ENCODE assay signal across 8 mouse cellular contexts in the genomic region with DNA sequence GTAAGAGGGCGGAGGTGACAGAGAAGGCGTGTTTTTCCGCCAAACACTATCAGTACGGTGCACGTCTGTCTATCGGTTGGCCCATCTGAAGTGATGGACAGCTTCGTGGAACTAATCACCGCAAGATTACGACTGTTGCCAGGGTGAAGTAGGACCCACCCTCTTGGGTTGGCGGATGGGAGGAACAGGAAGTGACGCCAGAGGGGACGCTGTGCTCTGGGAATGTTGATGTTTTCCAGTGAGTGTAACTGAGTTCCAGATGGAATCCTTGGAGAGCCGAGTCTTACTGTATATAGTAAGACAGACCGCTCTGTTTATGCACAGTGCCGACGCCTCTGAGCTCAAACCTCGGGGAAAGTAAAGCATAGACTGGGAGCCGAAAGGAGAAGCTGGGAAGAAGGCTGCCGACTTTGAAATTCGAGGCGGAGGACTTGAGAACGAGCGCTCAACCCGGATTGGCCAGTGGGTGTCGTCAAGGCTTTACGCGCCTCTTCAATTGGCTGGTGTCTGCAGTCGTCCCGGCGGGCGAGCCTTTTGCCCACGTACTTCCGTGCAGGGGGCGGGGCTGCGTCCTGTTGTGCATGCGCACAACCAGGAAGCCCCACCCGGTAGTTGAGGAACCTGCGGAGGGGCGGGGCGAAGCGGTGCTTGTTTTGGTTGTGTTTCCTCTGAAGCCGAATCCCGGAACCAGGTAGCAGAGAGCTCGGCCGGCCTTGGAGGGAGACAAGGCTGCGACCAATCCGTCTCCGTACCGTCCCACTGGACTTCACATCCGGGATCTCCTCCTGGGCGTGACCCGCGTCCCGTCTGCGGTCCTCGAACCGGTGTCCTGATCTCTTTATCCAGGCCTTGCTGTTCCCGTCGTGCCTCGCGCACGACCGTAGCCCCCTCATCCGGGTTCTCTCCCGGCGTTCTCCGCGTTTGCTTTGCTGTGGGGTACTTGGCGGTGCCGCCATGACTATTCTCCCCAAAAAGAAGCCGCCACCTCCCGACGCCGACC. TPM values are rescaled to one million over a fixed set of nuclear protein-coding genes. Genes with fewer than 3 reads are reported as not detected.
DNase-seq lines count a peak whose midpoint lies in the region; ATAC-seq and TF ChIP-seq lines count a peak whose summit lies in the region.

Gene Otud5 (plus strand): TSS at position 202 of the 1,000 bp plus-strand sequence.

- peak in 1 of 2 experiments; percentile 64; a peak in 2 of 4 replicates for TF ChIP-seq EP300 in MEL (IDR thresholded peaks at IDR 0.05; ENCODE audit: low read depth in 1 of 2, low read length in 2 of 2)

- TF ChIP-seq CTCF in MEL (IDR thresholded peaks at IDR 0.05 in 2 of 3, conservative IDR thresholded peaks at IDR 0.05 in 1 of 3; ENCODE audit: control insufficient read depth in 1 of 3, insufficient read depth in 1 of 3, low read depth in 2 of 3, low read length in 3 of 3, poor library complexity in 1 of 3, severe bottlenecking in 1 of 3) = no peak
- no peak for TF ChIP-seq CTCF in cerebellum, adult 2 months (IDR thresholded peaks at IDR 0.05; ENCODE audit: borderline replicate concordance, insufficient read depth, low read depth, low read length)
- peak; percentile 8; the same call in 1 of the 2 replicates for TF ChIP-seq CTCF in forebrain, postnatal 0 days (IDR thresholded peaks at IDR 0.05; ENCODE audit: low read depth)

- 5% methylated on average over 69 of the region's 74 CpGs for WGBS in cerebellum, adult 2 months
- WGBS in forebrain, postnatal 0 days = 27% methylated on average over 73 of the region's 74 CpGs
- WGBS in lung, embryonic 15.5 days = 11% methylated on average over 72 of the region's 74 CpGs

- TF ChIP-seq RAD21 in MEL (IDR thresholded peaks at IDR 0.05; ENCODE audit: low read depth, low read length) = no peak

- peak within 1 kb of the TSS; percentile 70 to 90 for H3K4me3 ChIP-seq in MEL (ENCODE audit: control insufficient read depth in 1 of 2, insufficient read depth in 1 of 2, low read depth in 2 of 2, low read length in 2 of 2)
- H3K4me3 ChIP-seq in cerebellum, adult 2 months (replicated peaks; ENCODE audit: insufficient read depth, low read depth, low read length) = peak within 1 kb of the TSS; percentile 89
- peak within 1 kb of the TSS; percentile 58 for H3K4me3 ChIP-seq in forebrain, postnatal 0 days (ENCODE audit: low read depth, low read length)
- H3K4me3 ChIP-seq in lung, embryonic 15.5 days = peak within 1 kb of the TSS; percentile 72

- H3K9ac ChIP-seq in MEL (ENCODE audit: control insufficient read depth, low read depth, low read length, poor library complexity, severe bottlenecking) = peak within 1 kb of the TSS; percentile 91
- peak within 1 kb of the TSS; percentile 75 for H3K9ac ChIP-seq in forebrain, postnatal 0 days
- peak within 1 kb of the TSS; percentile 69 for H3K9ac ChIP-seq in lung, embryonic 15.5 days

- TF ChIP-seq POLR2A in MEL (IDR thresholded peaks at IDR 0.05; ENCODE audit: control insufficient read depth in 1 of 2, insufficient read depth in 1 of 2, low read depth in 1 of 2, low read length in 2 of 2, poor library complexity in 1 of 2) = peak in 1 of 2 experiments; percentile 74; a peak in 2 of 4 replicates
- peak; percentile 47; the same call in 1 of the 2 replicates for TF ChIP-seq POLR2A in cerebellum, adult 2 months (IDR thresholded peaks at IDR 0.05; ENCODE audit: borderline replicate concordance, insufficient read depth, low read length)

- no peaks in the 10 kb centered on the region for H3K9me3 ChIP-seq in MEL (replicated peaks; ENCODE audit: insufficient read depth, low read length)
- no peaks in the 10 kb centered on the region for H3K9me3 ChIP-seq in forebrain, postnatal 0 days (ENCODE audit: low read length)
- no peaks in the 10 kb centered on the region for H3K9me3 ChIP-seq in lung, embryonic 15.5 days

- H3K27ac ChIP-seq in MEL (ENCODE audit: control insufficient read depth, low read depth, low read length) = peak within 1 kb of the TSS; percentile 94
- peak within 1 kb of the TSS; percentile 82 for H3K27ac ChIP-seq in cerebellum, adult 2 months (ENCODE audit: insufficient read depth, low read length)
- peak within 1 kb of the TSS; percentile 91 for H3K27ac ChIP-seq in forebrain, postnatal 0 days (ENCODE audit: low read depth, low read length)
- H3K27ac ChIP-seq in lung, embryonic 15.5 days = peak within 1 kb of the TSS; percentile 95

- ATAC-seq in forebrain, postnatal 0 days = peak; percentile 96
- ATAC-seq in lung, embryonic 15.5 days (ENCODE audit: borderline replicate concordance, extremely low read depth, low FRiP score, low TSS enrichment) = peak; percentile 98

- H3K27me3 ChIP-seq in MEL (ENCODE audit: control insufficient read depth in 1 of 2, insufficient read depth in 2 of 2, low read length in 2 of 2) = no peaks in the 10 kb centered on the region
- H3K27me3 ChIP-seq in cerebellum, adult 2 months (ENCODE audit: control insufficient read depth, insufficient read depth, low read length) = no peaks in the 10 kb centered on the region
- no peaks in the 10 kb centered on the region for H3K27me3 ChIP-seq in forebrain, postnatal 0 days (ENCODE audit: insufficient read depth, low read length)
- H3K27me3 ChIP-seq in lung, embryonic 15.5 days = no peaks in the 10 kb centered on the region

- peak within 1 kb of the TSS; percentile 56 for H3K4me2 ChIP-seq in forebrain, postnatal 0 days (ENCODE audit: low read depth)
- H3K4me2 ChIP-seq in lung, embryonic 15.5 days = peak within 1 kb of the TSS; percentile 61

- H3K4me1 ChIP-seq in MEL (ENCODE audit: control insufficient read depth in 1 of 2, insufficient read depth in 2 of 2, low read length in 2 of 2) = peaks cover 12 to 33% of the 10 kb centered on the region in 2 experiments
- H3K4me1 ChIP-seq in cerebellum, adult 2 months (ENCODE audit: control insufficient read depth, insufficient read depth, low read length) = peaks cover 5% of the 10 kb centered on the region; the same call in 1 of the 2 replicates
- H3K4me1 ChIP-seq in forebrain, postnatal 0 days (ENCODE audit: insufficient read depth) = 0 out of 2 replicates have a peak, but pooled peaks cover 4% of the 10 kb centered on the region
- 0 out of 2 replicates have a peak, but pooled peaks cover 3% of the 10 kb centered on the region for H3K4me1 ChIP-seq in lung, embryonic 15.5 days

- peaks cover 2 to 41% of the 10 kb centered on the region in 2 experiments; a peak in 2 of 4 replicates for H3K36me3 ChIP-seq in MEL (ENCODE audit: control insufficient read depth in 1 of 2, insufficient read depth in 2 of 2, low read length in 2 of 2)
- no peaks in the 10 kb centered on the region for H3K36me3 ChIP-seq in forebrain, postnatal 0 days (ENCODE audit: insufficient read depth)
- no peaks in the 10 kb centered on the region for H3K36me3 ChIP-seq in lung, embryonic 15.5 days

- H3K79me2 ChIP-seq in MEL (ENCODE audit: control insufficient read depth, insufficient read depth, low read length, poor library complexity) = peaks cover 45% of the 10 kb centered on the region

- DNase-seq in MEL (ENCODE audit: low read depth, low spot score) = peak; percentile 100
- peak; percentile 92 to 96 for DNase-seq in cerebellum, adult 2 months
- peak; percentile 95 for DNase-seq in forebrain, postnatal 0 days
- peak; percentile 93 for DNase-seq in heart, postnatal 4 days
- peak; percentile 93 to 94 for DNase-seq in layer of hippocampus, adult 8-10 months (ENCODE audit: low spot score in 2 of 2)
- DNase-seq in ovary, adult 18-20 months (ENCODE audit: low spot score) = peak; percentile 96
- DNase-seq in thymus, postnatal 0 days (ENCODE audit: low spot score) = peak; percentile 96

TF ChIP-seq in MEL, 35 proteins besides CTCF, POLR2A, EP300 and RAD21 (continues in another document):
- peak; percentile 45; the same call in 1 of the 2 replicates for TF ChIP-seq MYC (IDR thresholded peaks at IDR 0.05; ENCODE audit: low read depth, low read length)
- TF ChIP-seq MEF2A (IDR thresholded peaks at IDR 0.05; ENCODE audit: extremely low read depth, insufficient replicate concordance, low read depth, low read length, poor library complexity, severe bottlenecking) = no peak
- TF ChIP-seq TBP (IDR thresholded peaks at IDR 0.05; ENCODE audit: low read depth, low read length) = peak; percentile 63; the same call in 1 of the 2 replicates
- TF ChIP-seq NRF1 (IDR thresholded peaks at IDR 0.05; ENCODE audit: insufficient read depth, low read depth, low read length, poor library complexity, severe bottlenecking) = peak; percentile 84
- no peak for TF ChIP-seq ZNF384 (IDR thresholded peaks at IDR 0.05; ENCODE audit: low read depth, low read length)
- no peak for TF ChIP-seq GABPA (IDR thresholded peaks at IDR 0.05; ENCODE audit: low read depth, low read length)
- no peak for TF ChIP-seq USF2 (IDR thresholded peaks at IDR 0.05; ENCODE audit: borderline replicate concordance in 1 of 2, insufficient read depth in 1 of 2, low read depth in 1 of 2, low read length in 2 of 2)
- peak; percentile 71 for TF ChIP-seq MAX (IDR thresholded peaks at IDR 0.05; ENCODE audit: low read length)
- no peak for TF ChIP-seq E2F4 (IDR thresholded peaks at IDR 0.05; ENCODE audit: borderline replicate concordance, low read depth, low read length)
- peak; percentile 93 for TF ChIP-seq GATA1 (IDR thresholded peaks at IDR 0.05; ENCODE audit: low read depth, low read length)
- TF ChIP-seq POLR2AphosphoS5 (IDR thresholded peaks at IDR 0.05; ENCODE audit: borderline replicate concordance, low read depth, low read length) = peak; percentile 67
- peak; percentile 41; the same call in 1 of the 2 replicates for TF ChIP-seq CHD2 (IDR thresholded peaks at IDR 0.05; ENCODE audit: low read length)
- peak; percentile 85 for TF ChIP-seq HCFC1 (IDR thresholded peaks at IDR 0.05; ENCODE audit: low read depth, low read length)
- TF ChIP-seq MYB (IDR thresholded peaks at IDR 0.05; ENCODE audit: low read depth, low read length) = no peak
- TF ChIP-seq TAL1 (IDR thresholded peaks at IDR 0.05; ENCODE audit: low read length) = peak; percentile 61
- no peak for TF ChIP-seq RCOR1 (IDR thresholded peaks at IDR 0.05; ENCODE audit: low read depth, low read length)
- TF ChIP-seq MAZ (IDR thresholded peaks at IDR 0.05; ENCODE audit: low read depth, low read length) = peak; percentile 90; the same call in 1 of the 2 replicates

RNA-seq across cellular contexts. Expression of gene Otud5, which starts in this region (rescaled TPM):
- total RNA-seq in MEL (2012; rRNA removed) = 76.4 and 82.6 TPM in 2 replicates
- 1,000 to 10,000 TPM in 1 of 2 experiments, 100 to 1,000 TPM in 1; 197 to 1,180 TPM for polyA plus RNA-seq in MEL (2012; ENCODE audit: insufficient read depth in 1 of 2, insufficient read length in 2 of 2, low read depth in 1 of 2, low replicate concordance in 2 of 2, missing spikeins in 1 of 2)
- 49.4 and 52.5 TPM in 2 replicates for polyA plus RNA-seq in cerebellum, adult 2 months (2012; rRNA removed)
- total RNA-seq in forebrain, postnatal 0 days (2014; rRNA removed) = 73.7 and 76.8 TPM in 2 replicates
- 39.6 and 40.3 TPM in 2 replicates for polyA plus RNA-seq in forebrain, postnatal 0 days (2015; fragmentation: Nextera tagmentation; extraction: Ambion mirVana)
- total RNA-seq in heart, postnatal 4 days (2021) = 10 to 100 TPM; 34.8 to 39.3 TPM
- total RNA-seq in layer of hippocampus, adult 8-10 months (2022) = 10 to 100 TPM; 72.4 to 77.1 (median 75.7) TPM
- 42.2 and 46.6 TPM in 2 replicates for polyA plus RNA-seq in lung, embryonic 15.5 days (2015; fragmentation: Nextera tagmentation; extraction: Ambion mirVana)
- polyA plus RNA-seq in thymus, postnatal 0 days (2015; fragmentation: Nextera tagmentation; extraction: Ambion mirVana) = 55.0 and 55.6 TPM in 2 replicates

Comparison
In these comparisons a context has a peak if more than half of its experiments do, and no peak if none do; other contexts are left out.
1. Peak in every context shown above with its lines: DNase-seq, ATAC-seq, H3K4me3 ChIP-seq and H3K27ac ChIP-seq.